Mouse (Mus musculus) kidney, adult 2 months (tissue): ENCODE measurements at regions not wholly inside any gene's neighbourhood (a gene's known extent, or its start where the extent isn't known, plus 50 kb on each side); places are given as distances from the start of the nearest gene placed in this dataset.

Experiments used
- CTCF ChIP-seq: fragments of 200-500 bp; conservative IDR thresholded peaks from 2 replicates; pipeline ENCODE4 v1.5.1; 2011; ENCODE audit warnings: low read depth, mild to moderate bottlenecking, control low read depth, low read length, moderate library complexity, mixed read lengths; ENCODE audit not compliant: insufficient read depth, insufficient read length
- POLR2A ChIP-seq: fragments of 200-500 bp; IDR thresholded peaks from one replicate; pipeline ENCODE4 v1.6.1; 2011; ENCODE audit warnings: low read depth, low read length, control low read depth

- TF ChIP-seq CTCF (no peak), POLR2A (no peak)
Observed at GRCm38 (mm10) chr4:21195620-21196019, 490.1 kb downstream of the Prdm13 start.
